Mouse (Mus musculus): Measurements from ENCODE around the gene Fut2. TPM values are rescaled to one million over a fixed set of nuclear protein-coding genes. Genes with fewer than 3 reads are reported as not detected.

Fut2 gene
- total RNA-seq, 2 experiments from 2014 or later, result 0.12 TPM; not detected in 1

DNA sequence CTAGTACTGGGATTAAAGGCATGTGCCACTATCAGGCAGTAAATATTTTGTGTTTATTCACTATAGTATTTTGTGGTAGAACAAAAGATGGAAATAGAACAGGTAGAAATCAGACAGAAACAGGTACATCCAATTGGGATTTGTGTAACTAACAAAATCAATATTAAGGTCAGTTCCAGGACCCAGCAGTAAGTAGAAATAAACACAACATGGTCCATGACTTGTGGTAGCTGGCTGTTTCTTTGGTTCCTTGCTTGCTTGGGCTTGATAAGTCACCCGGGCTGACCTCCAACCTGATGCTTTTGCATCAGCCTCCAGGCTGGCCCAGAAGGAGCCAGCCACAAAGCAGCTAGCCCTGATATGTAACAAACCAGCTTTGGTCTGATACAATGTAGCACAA lies 56.7 kb downstream of the Fut2 start:
- no peak for DNase-seq (ENCODE audit: low spot score in 2 of 2)

DNA sequence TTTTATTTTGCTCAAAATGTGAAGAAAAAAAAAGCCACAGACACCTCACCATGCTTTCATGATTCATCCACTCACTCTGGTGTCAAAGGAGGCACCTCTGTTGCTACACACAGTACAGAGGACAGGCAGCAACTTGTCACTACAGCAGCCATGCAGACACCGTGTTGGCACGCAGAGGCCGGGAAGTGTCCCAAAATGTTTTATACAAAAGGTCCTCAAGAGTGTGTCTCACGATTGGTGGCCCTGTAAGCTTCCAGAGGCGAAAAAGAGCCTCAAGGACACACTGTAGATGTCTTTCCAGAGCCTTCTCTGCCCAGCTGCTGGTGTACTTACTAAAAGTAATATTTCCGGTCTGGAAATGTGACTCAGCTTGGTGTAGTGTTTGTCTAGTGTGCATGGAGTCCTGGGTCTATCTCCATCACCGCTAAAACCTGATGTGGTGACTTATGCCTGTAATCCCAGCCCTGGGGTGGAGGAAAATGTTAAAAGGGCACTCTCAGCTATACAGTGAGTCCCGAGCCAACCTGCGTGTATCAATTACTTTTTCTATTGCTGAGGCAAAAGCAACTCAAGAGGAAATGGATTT lies 60.4 kb downstream of the Fut2 start:
- no peak for DNase-seq (ENCODE audit: low spot score in 2 of 2)

DNA sequence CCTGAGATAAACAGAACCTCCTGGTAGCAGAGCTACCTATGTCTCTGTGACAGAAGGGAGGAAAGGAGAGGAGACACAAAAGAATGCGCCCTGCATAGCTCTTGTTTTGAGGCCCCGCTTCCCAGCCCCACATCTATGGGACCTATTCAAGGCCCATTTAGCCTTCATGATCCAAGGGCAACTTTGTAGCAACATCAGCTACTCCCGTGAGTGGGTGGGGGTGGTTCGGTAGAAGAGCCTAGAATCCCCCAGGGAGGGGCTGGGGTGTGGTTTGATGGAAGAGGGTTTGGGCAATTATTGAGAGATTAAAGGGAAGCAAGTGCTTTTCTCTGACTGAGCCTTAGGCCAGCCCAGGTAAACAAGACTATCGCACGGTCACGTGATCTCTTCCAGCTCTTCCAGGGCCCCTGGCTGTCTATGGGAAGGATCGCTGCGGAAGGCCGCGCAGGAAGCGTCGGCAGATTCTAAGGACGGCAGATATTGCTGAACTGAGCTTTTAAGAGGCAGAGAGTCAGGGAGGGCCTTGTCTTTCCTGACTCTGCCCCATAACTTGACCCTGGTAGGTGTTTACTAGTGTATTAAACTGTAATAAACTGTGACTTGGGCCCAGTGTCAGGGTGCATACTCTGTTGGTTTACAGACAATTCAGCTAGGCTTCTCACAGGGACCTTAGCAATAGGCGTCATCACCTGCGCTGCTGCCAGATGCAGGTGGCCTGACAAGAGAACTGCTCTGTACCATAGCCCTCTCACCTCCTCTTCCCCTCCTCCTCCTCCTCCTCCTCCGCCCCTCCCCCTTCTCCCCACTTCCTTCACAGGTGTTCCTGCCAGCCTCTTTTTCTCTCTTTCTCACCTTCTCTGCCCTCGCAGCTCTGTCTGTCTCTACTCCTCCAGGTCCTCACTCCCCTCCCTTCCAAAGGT lies 67.0 kb downstream of the Fut2 start:
- DNase-seq (ENCODE audit: low spot score in 2 of 2), result no peak

Other genes with a start within 250 kb of the Fut2 start
- under 1 TPM in 1 of 2 experiments, not detected in 1; 0.50 TPM for gene Lhb, start 245.6 kb downstream of the Fut2 start, total RNA-seq (2021)
- 10 to 100 TPM; 13.5 to 15.4 TPM for gene Gys1, start 231.6 kb downstream of the Fut2 start, total RNA-seq (2021)
- gene Ruvbl2, start 228.3 kb downstream of the Fut2 start, total RNA-seq (2021), result 10 to 100 TPM; 34.6 to 37.7 TPM
- gene Ftl1, start 206.5 kb downstream of the Fut2 start, total RNA-seq (2021), result 100 to 1,000 TPM; 230 to 234 TPM
- gene Bax, start 199.5 kb downstream of the Fut2 start, total RNA-seq (2021), result 10 to 100 TPM; 68.5 to 68.9 TPM
- under 1 TPM in 1 of 2 experiments, not detected in 1; 0.20 TPM for gene Tulp2, start 184.5 kb downstream of the Fut2 start, total RNA-seq (2021)
- gene Gm45808, start 179.6 kb downstream of the Fut2 start, total RNA-seq (2021), result 1 to 10 TPM in 1 of 2 experiments, under 1 TPM in 1; 0.91 to 1.2 TPM
- 1 to 10 TPM; 5.3 to 5.7 TPM for gene Dhdh, start 177.6 kb downstream of the Fut2 start, total RNA-seq (2021)
- gene Nucb1, start 156.0 kb downstream of the Fut2 start, total RNA-seq (2021), result 100 to 1,000 TPM; 109 to 110 TPM
- 10 to 100 TPM; 22.1 to 23.3 TPM for gene Ppp1r15a, start 140.1 kb downstream of the Fut2 start, total RNA-seq (2021)
- under 1 TPM; 0.64 to 0.71 TPM for gene Plekha4, start 140.1 kb downstream of the Fut2 start, total RNA-seq (2021)
- not detected for gene Hsd17b14, start 111.5 kb downstream of the Fut2 start, total RNA-seq (2021)
- gene Bcat2, start 96.2 kb downstream of the Fut2 start, total RNA-seq (2021), result 10 to 100 TPM; 23.3 to 26.0 TPM
- gene Fgf21, start 50.9 kb downstream of the Fut2 start, total RNA-seq (2021), result not detected
- under 1 TPM in 1 of 2 experiments, not detected in 1; 0.18 TPM for gene Fut1, start 49.1 kb downstream of the Fut2 start, total RNA-seq (2021)
- not detected for gene Izumo1, start 44.6 kb downstream of the Fut2 start, total RNA-seq (2021)
- 1 to 10 TPM; 6.0 to 6.3 TPM for gene Rasip1, start 38.9 kb downstream of the Fut2 start, total RNA-seq (2021)
- 1 to 10 TPM; 1.1 to 2.3 TPM for gene Mamstr, start 26.4 kb downstream of the Fut2 start, total RNA-seq (2021)
- gene Ntn5, start 17.6 kb upstream of the Fut2 start, total RNA-seq (2021), result 10 to 100 TPM in 1 of 2 experiments, 1 to 10 TPM in 1; 6.8 to 13.4 TPM
- 1 to 10 TPM; 2.5 to 3.5 TPM for gene Sec1, start 28.0 kb upstream of the Fut2 start, total RNA-seq (2021)
- 100 to 1,000 TPM; 182 TPM for gene Car11, start 33.4 kb upstream of the Fut2 start, total RNA-seq (2021)
- gene Dbp, start 38.7 kb upstream of the Fut2 start, total RNA-seq (2021), result 10 to 100 TPM; 47.6 to 50.2 TPM
- gene Rpl18, start 49.1 kb upstream of the Fut2 start, total RNA-seq (2021), result 100 to 1,000 TPM; 359 to 364 TPM
- gene Sphk2, start 51.6 kb upstream of the Fut2 start, total RNA-seq (2021), result 10 to 100 TPM; 35.8 to 37.2 TPM
- under 1 TPM; 0.25 to 0.27 TPM for gene Fam83e, start 54.8 kb upstream of the Fut2 start, total RNA-seq (2021)
- gene Spaca4, start 59.4 kb upstream of the Fut2 start, total RNA-seq (2021), result not detected
- gene Lmtk3, start 117.3 kb upstream of the Fut2 start, total RNA-seq (2021), result 100 to 1,000 TPM; 274 to 289 TPM
- gene Sult2b1, start 118.3 kb upstream of the Fut2 start, total RNA-seq (2021), result 1 to 10 TPM; 8.1 to 8.9 TPM
- 100 to 1,000 TPM; 135 to 155 TPM for gene Cyth2, start 148.2 kb upstream of the Fut2 start, total RNA-seq (2021)
- gene Kcnj14, start 158.4 kb upstream of the Fut2 start, total RNA-seq (2021), result 1 to 10 TPM; 1.4 to 2.4 TPM
- gene Grwd1, start 164.6 kb upstream of the Fut2 start, total RNA-seq (2021), result 10 to 100 TPM; 20.6 to 22.5 TPM
- gene Kdelr1, start 206.4 kb upstream of the Fut2 start, total RNA-seq (2021), result 10 to 100 TPM; 71.5 to 73.9 TPM
- gene Grin2d, start 212.0 kb upstream of the Fut2 start, total RNA-seq (2021), result 10 to 100 TPM; 10.6 to 10.7 TPM
- not detected for gene Syngr4, start 230.3 kb upstream of the Fut2 start, total RNA-seq (2021)
- 10 to 100 TPM; 21.8 to 22.4 TPM for gene Tmem143, start 230.5 kb upstream of the Fut2 start, total RNA-seq (2021)

Data from layer of hippocampus, adult 18-20 months (tissue).